15 mouse cellular contexts compared by ENCODE assay signal in genomic region chr4:134827806-134828205, GRCm38 (mm10). TPM values are rescaled to one million over a fixed set of nuclear protein-coding genes. Genes with fewer than 3 reads are reported as not detected.
"Had no signal": no experiment of that assay in that cellular context is flagged by ENCODE, and none has a peak within 500 bp of the region (broad histone marks: within the 10 kb centered on the region; RNA-seq: fewer than 3 reads in every experiment).

No protein-coding gene starts in this region.

- ATAC-seq: hindbrain, postnatal 0 days; midbrain, embryonic 13.5 days had no signal

- H3K9me3 ChIP-seq: limb, embryonic 12.5 days; liver, embryonic 15.5 days; midbrain, embryonic 13.5 days; neural tube, embryonic 15.5 days had no signal

- H3K27ac ChIP-seq: hindbrain, postnatal 0 days; kidney, postnatal 0 days; left cerebral cortex, adult 2 months; limb, embryonic 12.5 days; liver, embryonic 15.5 days; midbrain, embryonic 13.5 days; neural tube, embryonic 15.5 days had no signal

- DNase-seq: kidney, adult 11 months; kidney, adult 9 months; thymus, postnatal 4 days had no signal

- H3K4me2 ChIP-seq: limb, embryonic 12.5 days; liver, embryonic 15.5 days; midbrain, embryonic 13.5 days; neural tube, embryonic 15.5 days had no signal

- H3K9ac ChIP-seq: limb, embryonic 12.5 days; liver, embryonic 15.5 days; midbrain, embryonic 13.5 days; neural tube, embryonic 15.5 days had no signal

- H3K4me3 ChIP-seq: left cerebral cortex, adult 2 months; limb, embryonic 12.5 days; liver, embryonic 15.5 days; midbrain, embryonic 13.5 days; myocyte; neural tube, embryonic 15.5 days had no signal

- H3K27me3 ChIP-seq: limb, embryonic 12.5 days; liver, embryonic 15.5 days; midbrain, embryonic 13.5 days; neural tube, embryonic 15.5 days had no signal

- H3K4me1 ChIP-seq: limb, embryonic 12.5 days; midbrain, embryonic 13.5 days had no signal

RNA-seq across cellular contexts. Expression of gene Rhd, which starts 36.5 kb away (rescaled TPM):
- total RNA-seq: layer of hippocampus, postnatal 25 days; left cerebral cortex, adult 2 months; left cerebral cortex, postnatal 25 days; liver, adult 2 months had no signal
- polyA plus RNA-seq: large intestine, adult 2 months; liver, adult 2 months had no signal
